Mouse (Mus musculus): ENCODE measurements around the gene Arntl.

Gene Arntl

DNA sequence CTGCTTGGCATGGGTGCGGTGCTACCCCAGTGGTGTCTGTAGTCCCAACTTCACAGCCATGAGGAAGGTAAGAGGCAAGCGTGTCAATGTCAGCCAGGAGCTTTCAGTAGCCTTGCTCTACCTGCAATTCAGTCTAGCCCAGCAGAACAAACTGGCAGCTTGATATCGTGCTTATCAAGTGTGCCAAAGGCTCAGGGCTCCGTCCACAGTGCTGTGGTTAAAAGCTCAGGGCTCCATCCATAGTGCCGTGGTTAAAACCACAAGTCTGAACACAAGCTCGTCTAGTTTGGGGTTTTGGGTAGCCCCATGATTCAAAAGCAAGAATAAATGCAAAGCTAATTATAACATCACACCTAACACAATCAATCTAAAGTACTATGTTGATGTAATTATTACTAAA is 87.3 kb downstream of the Arntl start:
- DNase-seq (ENCODE audit: extremely low spot score), result no peak

DNA sequence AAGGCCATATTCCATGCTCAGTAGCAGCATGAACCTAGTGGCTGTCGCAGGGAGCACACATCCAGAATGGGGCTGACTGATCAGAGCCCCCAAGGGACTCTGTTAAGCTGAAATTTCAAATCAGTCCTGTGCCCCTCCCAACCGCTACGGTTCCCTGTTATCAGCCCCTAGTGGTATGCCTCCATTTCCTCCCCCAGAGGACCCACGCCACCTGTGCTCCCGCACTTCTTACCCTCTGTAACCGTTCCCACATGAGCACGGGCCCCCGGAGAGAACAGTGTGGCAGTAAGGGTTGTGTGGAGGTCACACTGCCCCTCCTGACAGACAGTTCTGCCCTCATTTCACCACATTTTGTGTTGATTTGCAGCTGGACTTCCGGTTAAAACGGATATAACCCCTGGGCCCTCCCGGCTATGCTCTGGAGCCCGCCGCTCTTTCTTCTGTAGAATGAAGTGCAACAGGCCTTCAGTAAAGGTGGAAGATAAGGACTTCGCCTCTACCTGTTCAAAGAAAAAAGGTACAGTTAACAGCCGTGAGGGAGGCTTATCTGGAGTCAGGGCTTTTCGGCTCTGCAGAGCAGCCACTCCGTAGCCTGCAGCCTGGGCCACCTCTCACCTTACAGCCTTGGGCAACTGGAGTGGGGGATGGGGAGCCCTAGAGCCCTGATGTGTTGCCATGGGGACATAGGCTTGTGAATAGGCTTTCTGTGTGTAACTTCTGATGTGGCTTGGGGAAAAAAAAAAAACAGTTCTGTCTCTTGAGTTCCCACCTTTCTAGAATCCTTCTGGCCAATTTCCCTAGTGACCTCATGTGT is 88.0 kb downstream of the Arntl start:
- peak; percentile 59 for DNase-seq (ENCODE audit: extremely low spot score)

DNA sequence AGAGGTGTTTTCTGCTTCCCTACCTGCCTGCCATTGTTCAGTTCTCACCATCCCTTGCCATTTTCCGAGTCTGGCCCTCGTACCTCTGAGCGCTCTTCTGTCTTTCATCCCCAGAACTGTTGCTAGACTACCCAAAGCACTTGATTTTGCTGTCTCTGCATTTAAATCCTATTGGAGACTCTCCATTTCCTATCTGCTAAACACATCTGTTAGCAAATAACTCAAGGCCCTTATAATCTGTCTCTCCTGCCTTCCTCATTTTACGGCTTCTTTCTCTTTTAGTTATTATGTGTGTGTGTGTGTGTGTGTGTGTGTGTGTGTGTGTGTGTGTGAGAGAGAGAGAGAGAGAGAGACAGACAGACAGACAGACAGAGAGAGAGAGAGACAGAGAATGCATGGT is 90.5 kb downstream of the Arntl start:
- DNase-seq (ENCODE audit: extremely low spot score), result no peak

DNA sequence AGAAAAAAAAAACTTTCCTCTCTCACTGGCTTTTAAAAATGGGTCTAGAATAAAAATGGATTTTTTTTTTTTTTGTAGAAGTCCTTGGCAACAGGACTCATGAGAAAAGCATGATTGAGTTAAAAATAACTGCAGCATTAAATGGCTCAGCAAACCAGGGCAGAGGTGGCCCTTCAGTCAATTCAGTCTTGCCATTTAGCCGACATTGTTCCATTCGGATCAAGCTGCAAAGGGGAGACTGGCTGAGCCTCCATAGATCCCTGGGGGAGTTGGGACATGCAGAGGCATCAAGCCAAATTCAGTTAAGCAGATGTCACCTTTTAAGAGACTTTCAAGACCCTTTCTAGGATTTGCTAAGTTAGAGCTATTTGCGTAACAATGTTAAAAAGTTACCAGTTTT is 102.9 kb downstream of the Arntl start:
- no peak for DNase-seq (ENCODE audit: extremely low spot score)

DNA sequence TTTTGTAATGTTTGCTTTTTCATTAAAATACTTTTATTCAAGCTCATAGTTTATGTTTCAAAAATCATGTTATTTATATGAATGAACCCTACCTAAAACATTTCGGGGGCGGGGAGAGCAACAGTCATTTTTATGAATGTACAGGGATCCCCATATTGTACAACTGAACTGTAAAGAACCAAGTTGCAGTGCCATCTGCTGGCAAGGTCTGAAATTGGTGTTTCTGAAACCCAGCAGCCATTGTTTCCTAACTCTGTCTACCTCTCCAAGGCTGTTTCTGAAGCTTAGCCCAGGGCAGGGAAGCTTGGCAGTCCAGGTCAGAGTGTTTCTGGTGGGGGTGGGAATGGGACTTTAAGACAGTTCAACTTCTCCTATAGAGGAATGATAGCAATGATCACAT is 104.5 kb downstream of the Arntl start:
- peak; percentile 37 for DNase-seq (ENCODE audit: extremely low spot score)

DNA sequence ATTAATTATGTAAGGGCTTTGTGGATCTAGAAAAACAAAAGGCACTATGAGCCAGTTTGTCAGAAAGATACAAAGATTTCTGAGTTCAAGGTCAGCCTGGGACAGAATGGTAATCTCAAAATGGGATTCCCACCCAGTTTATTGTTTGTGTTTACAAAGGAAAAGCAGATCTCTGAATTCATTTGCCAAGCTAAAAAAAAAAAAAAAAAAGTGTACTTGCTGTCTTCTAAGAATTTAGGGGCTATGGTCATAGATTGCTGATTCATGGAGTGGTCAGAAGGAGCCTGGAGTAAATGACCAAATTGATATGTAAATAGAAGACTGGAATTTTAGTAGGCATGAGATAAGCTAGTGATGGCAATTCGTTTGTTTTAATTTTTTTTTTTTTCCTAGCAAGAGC is 112.9 kb downstream of the Arntl start:
- DNase-seq (ENCODE audit: extremely low spot score), result no peak

DNA sequence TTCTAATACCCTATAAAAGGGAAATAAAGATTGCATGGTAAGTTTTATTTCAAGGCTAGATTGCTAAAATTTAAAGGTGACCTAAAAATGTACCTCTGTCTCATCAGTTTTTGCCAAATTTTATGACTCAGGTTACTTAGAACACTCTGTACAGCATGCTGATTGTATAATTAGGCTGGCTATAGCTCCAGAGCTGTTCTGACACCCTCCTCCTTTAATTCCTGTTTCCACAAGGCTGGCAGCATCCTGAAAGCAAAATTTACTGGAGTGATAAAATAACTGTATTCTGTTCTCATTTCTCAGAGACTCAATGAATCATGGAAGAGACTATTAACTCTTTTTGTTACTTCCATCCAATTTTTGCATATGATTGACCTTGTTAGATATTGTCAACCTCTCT is 126.8 kb downstream of the Arntl start:
- DNase-seq (ENCODE audit: extremely low spot score), result no peak

DNA sequence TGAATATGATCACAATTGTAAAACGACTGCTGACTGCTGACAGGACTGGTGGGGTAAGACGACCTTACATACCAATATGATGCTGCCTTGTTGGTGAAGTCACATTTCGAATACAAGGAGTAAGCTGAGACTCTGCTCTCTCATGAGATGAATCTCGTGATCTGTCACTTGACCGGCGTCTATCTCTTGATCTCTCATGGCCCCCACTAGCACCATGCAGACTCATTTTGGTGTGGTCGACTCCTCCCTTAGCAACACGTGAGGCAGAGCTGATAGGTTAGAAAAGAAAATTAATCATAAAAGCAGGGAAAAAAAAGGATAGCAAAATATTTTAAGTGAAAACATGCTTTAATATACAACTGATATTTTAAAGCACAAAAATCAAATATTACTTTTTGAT is 128.0 kb downstream of the Arntl start:
- DNase-seq (ENCODE audit: extremely low spot score), result no peak

DNA sequence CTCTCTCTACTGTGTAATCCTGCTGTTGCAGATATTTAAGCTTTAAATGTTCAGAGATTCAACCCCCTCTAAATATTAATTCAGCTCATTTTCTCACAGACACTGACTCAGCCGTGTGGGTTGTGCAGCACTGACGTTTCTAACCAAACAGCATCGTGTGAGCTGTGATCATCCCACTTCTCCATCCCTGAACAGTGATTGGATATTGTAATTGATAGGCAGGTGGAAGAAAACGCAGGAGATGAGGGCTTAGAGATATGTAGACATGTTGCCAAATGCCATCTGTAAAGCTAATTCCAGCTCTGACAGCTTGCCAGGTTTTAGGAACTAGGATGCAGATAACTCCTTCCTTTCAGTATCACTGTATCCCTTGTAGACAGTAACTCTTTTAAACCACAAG is 140.0 kb downstream of the Arntl start:
- no peak for DNase-seq (ENCODE audit: extremely low spot score)

DNA sequence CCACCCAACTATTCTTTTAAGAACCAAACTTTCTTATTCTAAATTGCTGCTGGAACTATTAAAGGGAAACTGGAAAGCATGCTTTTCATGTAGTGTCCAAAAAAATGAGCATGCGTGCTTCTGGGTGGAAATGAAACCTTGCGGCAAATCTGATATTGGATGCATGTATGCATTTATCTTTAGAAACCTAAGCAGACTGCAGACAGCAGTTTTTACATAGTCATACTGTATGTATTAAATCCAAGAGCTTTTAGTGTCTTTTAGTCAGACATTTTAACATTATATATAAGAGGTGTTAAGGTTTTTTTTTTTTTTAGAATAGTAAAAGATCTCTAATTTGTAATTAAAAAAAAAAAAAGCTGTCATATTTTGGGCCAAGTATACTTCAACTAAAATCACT is 140.4 kb downstream of the Arntl start:
- DNase-seq (ENCODE audit: extremely low spot score), result no peak

DNA sequence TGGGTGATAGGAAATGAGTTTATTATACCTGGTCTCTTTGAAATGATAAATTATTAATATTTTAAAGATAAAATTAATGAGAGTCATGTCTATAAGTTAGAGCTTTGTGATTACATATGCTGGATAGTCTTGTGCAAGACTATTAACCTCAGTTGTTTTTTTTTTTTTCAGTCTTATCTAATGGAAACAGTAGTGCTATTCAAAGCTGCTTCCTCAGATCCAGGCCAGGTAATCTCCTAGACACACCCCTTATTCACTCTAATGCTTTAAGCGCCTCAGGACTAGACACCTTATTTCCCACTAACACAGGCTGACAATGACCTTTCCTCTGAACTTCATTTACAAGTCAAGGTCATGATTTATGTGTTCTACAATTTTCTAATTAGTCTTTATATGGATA is 141.8 kb downstream of the Arntl start:
- DNase-seq (ENCODE audit: extremely low spot score), result no peak
